In genomic region chr16:10979064-10979803, GRCm38 (mm10) we compare ENCODE assay signal across 8 mouse cellular contexts.
DNase-seq lines count a peak whose midpoint lies in the region; ATAC-seq lines count a peak whose summit lies in the region.

No protein-coding gene starts in this region.

- ATAC-seq in granulocyte monocyte progenitor cell, adult 5-6 weeks (replicated peaks; ENCODE audit: poor library complexity, severe bottlenecking): peak; percentile 59

- peak; percentile 37 for DNase-seq in layer of hippocampus, adult 11-12 months (ENCODE audit: low spot score)
- DNase-seq in layer of hippocampus, adult 9-10 months (ENCODE audit: low spot score): no peak
- peak; percentile 61 for DNase-seq in NIH3T3 (ENCODE audit: low read depth)
- peak; percentile 51 to 64 for DNase-seq in lung, postnatal 4 days
- no peak for DNase-seq in adrenal gland, adult (ENCODE audit: inconsistent age in 2 of 2, low spot score in 1 of 2)
- no peak for DNase-seq in gastrocnemius, postnatal 10 days
- DNase-seq in spleen, postnatal 4 days (ENCODE audit: low spot score in 2 of 2): no peak

Comparison
In these comparisons a context has a peak if more than half of its experiments do, and no peak if none do; other contexts are left out.
1. DNase-seq: peak in layer of hippocampus, adult 11-12 months (single experiment), NIH3T3 (single experiment) and lung, postnatal 4 days (2 of 2); none in layer of hippocampus, adult 9-10 months (single experiment), adrenal gland, adult (0 of 2), gastrocnemius, postnatal 10 days (single experiment) and spleen, postnatal 4 days (0 of 2).